Mouse (Mus musculus) effector memory CD4-positive, alpha-beta T cell, adult 7 months (primary cell): ENCODE results near the gene Nkap. TPM values are rescaled to one million over a fixed set of nuclear protein-coding genes. Genes with fewer than 3 reads are reported as not detected.

Source experiments
- polyA plus RNA-seq: library from polyadenylated mRNA; unstranded; fragments of 100-300 nt; shearing (Covaris generic); gene quantifications from one replicate; pipeline ENCODE4 v1.2.1, GENCODE M21; 2017

The Nkap gene
- 13.2 TPM for polyA plus RNA-seq

DNA sequence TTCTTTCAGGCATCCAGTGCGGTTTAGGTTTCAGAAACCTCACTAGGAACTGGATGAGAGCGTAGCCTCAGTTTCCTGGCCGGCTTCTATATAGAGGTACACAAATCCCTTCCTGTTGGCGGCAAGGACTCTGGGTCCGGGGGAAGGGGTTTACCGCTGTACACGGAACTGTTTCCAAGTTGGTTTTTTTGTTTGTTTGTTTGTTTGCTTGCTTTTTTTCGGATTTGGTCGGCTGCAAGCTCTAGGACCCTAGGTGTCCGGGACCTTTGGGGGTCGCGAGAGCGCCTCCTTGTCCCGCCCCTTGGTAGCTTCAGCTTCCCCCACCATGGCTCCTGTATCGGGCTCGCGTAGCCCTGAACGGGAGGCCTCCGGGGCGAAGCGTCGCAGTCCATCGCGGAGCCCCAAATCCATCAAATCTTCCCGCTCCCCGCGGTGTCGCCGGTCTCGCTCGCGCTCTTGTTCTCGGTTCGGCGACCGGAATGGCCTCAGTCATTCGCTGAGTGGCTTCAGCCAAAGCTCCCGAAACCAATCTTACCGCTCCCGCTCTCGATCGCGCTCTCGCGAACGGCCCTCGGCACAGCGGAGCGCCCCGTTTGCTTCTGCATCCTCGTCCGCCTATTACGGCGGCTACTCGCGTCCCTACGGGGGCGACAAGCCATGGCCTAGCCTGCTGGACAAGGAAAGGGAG is at the start of gene Nkap:
Gene Nkap (plus strand): TSS at position 125 of the 688 bp plus-strand sequence.

GRCm38 (mm10) chrX:37084927-37085660 is 41.5 kb upstream of the Nkap start, which contains the start of gene Rpl39:
Rpl39 (minus strand) TSS chrX:37085402.

DNA sequence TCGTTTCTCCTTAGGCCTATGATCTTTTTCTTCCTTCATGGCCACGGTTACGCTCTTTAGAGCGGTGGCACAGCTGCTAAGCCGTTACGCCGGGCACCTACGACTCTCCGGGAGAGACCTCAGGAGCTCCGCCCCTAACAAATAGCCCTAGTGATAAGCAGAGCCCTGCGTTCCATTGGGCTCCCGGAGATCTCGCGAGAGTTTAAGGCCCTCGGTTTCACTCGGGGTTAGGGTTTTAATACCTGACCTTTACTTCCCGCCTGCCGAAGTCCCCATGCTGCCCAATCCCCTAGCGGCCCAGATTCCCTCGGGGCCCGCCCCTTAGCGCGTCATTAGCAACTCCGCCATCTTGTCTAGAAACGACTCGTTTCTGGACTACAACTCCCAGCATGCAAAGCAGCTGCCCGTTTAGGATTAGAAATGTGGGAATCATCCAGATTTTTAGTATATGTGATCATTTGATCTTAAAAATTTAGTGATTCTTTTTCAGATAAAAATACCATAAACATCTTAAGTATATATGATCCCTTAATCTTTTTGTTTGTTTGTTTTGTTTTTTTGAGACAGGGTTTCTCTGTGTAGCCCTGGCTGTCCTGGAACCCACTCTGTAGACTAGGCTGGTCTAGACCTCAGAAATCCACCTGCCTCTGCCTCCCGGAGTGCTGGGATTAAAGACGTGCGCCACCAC is 16.3 kb upstream of the Nkap start, which contains the start of gene Upf3b:
Gene Upf3b (minus strand): TSS at position 130 of the 688 bp plus-strand sequence.

GRCm38 (mm10) chrX:37168742-37169141 is 42.1 kb downstream of the Nkap start, which contains the start of gene Akap14:
Akap14 (minus strand) TSS chrX:37168842.

DNA sequence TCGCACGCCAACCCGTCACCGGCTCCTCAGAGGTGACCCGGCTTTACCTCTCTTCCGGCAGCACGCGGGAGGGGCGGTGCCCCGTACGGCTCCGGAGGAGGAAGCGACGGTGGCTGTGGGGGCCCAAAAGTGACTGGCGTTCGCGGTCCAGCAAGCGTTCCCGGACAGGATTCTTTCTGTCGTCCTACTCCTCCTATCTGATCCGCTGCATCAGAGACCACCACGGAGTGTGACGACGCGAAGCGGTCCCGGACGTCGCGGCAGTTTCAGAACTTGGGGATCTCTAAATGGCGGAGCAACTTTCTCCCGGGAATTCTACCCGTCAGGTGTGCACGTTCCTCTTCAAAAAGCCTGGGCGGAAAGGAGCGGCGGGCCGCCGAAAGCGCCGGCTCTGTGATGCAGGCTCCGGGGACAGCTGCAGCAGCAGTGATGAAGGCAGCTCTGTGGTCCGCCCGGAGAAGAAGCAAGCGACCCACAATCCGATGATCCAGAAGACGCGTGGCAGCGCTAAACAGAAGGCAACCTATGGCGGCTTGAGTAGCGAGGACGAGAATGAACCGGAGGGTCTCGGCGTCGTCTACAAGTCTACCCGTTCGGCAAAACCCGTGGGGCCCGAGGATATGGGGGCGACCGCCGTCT is 64.6 kb downstream of the Nkap start, which contains the start of the genes Ndufa1 and Rnf113a1:
Gene Ndufa1 (minus strand): TSS at position 59 of the 639 bp plus-strand sequence.
Gene Rnf113a1 (plus strand): TSS at position 141 of the 639 bp plus-strand sequence.

Other genes with a start within 250 kb of the Nkap start
- gene Nkrf, start 223.9 kb upstream of the Nkap start, polyA plus RNA-seq: 1.4 TPM
- gene Sept6, start 135.0 kb upstream of the Nkap start, polyA plus RNA-seq: 116 TPM
- gene Sowahd, start 78.0 kb upstream of the Nkap start, polyA plus RNA-seq: not detected
- gene Rpl39, start 41.4 kb upstream of the Nkap start, polyA plus RNA-seq: 409 TPM
- 9.1 TPM for gene Upf3b, start 16.5 kb upstream of the Nkap start, polyA plus RNA-seq
- not detected for gene Akap14, start 42.0 kb downstream of the Nkap start, polyA plus RNA-seq
- gene Ndufa1, start 64.4 kb downstream of the Nkap start, polyA plus RNA-seq: 177 TPM
- gene Rnf113a1, start 64.5 kb downstream of the Nkap start, polyA plus RNA-seq: 2.8 TPM
- not detected for gene Gm9, start 84.2 kb downstream of the Nkap start, polyA plus RNA-seq
- not detected for gene Rhox1, start 95.5 kb downstream of the Nkap start, polyA plus RNA-seq
- not detected for gene Rhox2a, start 118.2 kb downstream of the Nkap start, polyA plus RNA-seq
- gene Rhox3a, start 123.1 kb downstream of the Nkap start, polyA plus RNA-seq: not detected
- gene Rhox4a, start 138.5 kb downstream of the Nkap start, polyA plus RNA-seq: 1.2 TPM